Comparison of ENCODE assay signal across 17 mouse cellular contexts in genomic region chr11:43198811-43199210, GRCm38 (mm10). TPM values are rescaled to one million over a fixed set of nuclear protein-coding genes. Genes with fewer than 3 reads are reported as not detected.
"Had no signal": no experiment of that assay in that cellular context is flagged by ENCODE, and none has a peak within 500 bp of the region (broad histone marks: within the 10 kb centered on the region; RNA-seq: fewer than 3 reads in every experiment).

No protein-coding gene starts in this region.

- H3K9me3 ChIP-seq: neural tube, embryonic 13.5 days; neural tube, embryonic 15.5 days; stomach, embryonic 15.5 days had no signal

- H3K27me3 ChIP-seq: neural tube, embryonic 13.5 days; neural tube, embryonic 15.5 days; stomach, embryonic 15.5 days had no signal

- H3K4me2 ChIP-seq: neural tube, embryonic 13.5 days; neural tube, embryonic 15.5 days; stomach, embryonic 15.5 days had no signal

- H3K36me3 ChIP-seq: neural tube, embryonic 13.5 days; neural tube, embryonic 15.5 days; stomach, embryonic 15.5 days had no signal

- H3K9ac ChIP-seq: neural tube, embryonic 13.5 days; neural tube, embryonic 15.5 days; stomach, embryonic 15.5 days had no signal

- H3K4me3 ChIP-seq: neural tube, embryonic 13.5 days; neural tube, embryonic 15.5 days; stomach, embryonic 15.5 days had no signal

- DNase-seq: retina, postnatal 1 day; right cerebral cortex, adult 18-20 months; right cerebral cortex, postnatal 14 days; right cerebral cortex, postnatal 25 days; right cerebral cortex, postnatal 4 days; spleen, adult 18-20 months; thymus, adult 18-20 months; thymus, adult 2 months; thymus, postnatal 14 days; thymus, postnatal 25 days; thymus, postnatal 36 days; thymus, postnatal 4 days had no signal

- H3K27ac ChIP-seq: neural tube, embryonic 13.5 days; neural tube, embryonic 15.5 days; stomach, embryonic 15.5 days; stomach, postnatal 0 days had no signal

- H3K4me1 ChIP-seq: neural tube, embryonic 13.5 days; neural tube, embryonic 15.5 days; stomach, embryonic 15.5 days had no signal

RNA-seq across cellular contexts. Expression of gene Atp10b, which starts 49.1 kb away (rescaled TPM):
- polyA plus RNA-seq: spleen, adult 2 months had no signal
